Mouse (Mus musculus) CH12.LX (cell line): ENCODE measurements around the gene Irf6.

Experiments used
- CTCF ChIP-seq, 2 experiments: IDR thresholded peaks in 1 of 2; conservative IDR thresholded peaks in 1 of 2; 2 replicates each; pipeline ENCODE4 v1.5.1; 2011 to 2012; ENCODE audit warnings: low read depth in 2 of 2, low read length in 2 of 2, improper control_type of control experiment in 1 of 2, inconsistent platforms in 1 of 2, mild to moderate bottlenecking in 1 of 2, moderate library complexity in 1 of 2
- GABPA ChIP-seq: IDR thresholded peaks from 2 replicates; pipeline ENCODE4 v1.6.1; 2012; ENCODE audit warnings: low read depth, low read length, improper control_type of control experiment, inconsistent platforms; ENCODE audit not compliant: insufficient replicate concordance
- ZNF384 ChIP-seq: IDR thresholded peaks from 2 replicates; pipeline ENCODE4 v1.6.1; 2012; ENCODE audit warnings: low read depth, low read length, improper control_type of control experiment, inconsistent platforms

- no peak for TF ChIP-seq GABPA
- no peak for TF ChIP-seq ZNF384
- no peak for TF ChIP-seq CTCF (conservative IDR thresholded peaks at IDR 0.05 in 1 of 2, IDR thresholded peaks at IDR 0.05 in 1 of 2; ENCODE audit: low read depth in 2 of 2, low read length in 2 of 2)
These were observed 44.7 kb downstream of the Irf6 start for GRCm38 (mm10) chr1:193197494-193198205.
